Mouse (Mus musculus) c-Kit-positive CD71-positive TER-119-negative erythroid progenitor cells, embryonic 14.5 days (primary cell): ENCODE measurements around the gene Akap2.

Experiments used
- DNase-seq: peaks from one replicate; pipeline ENCODE4 v3.0.0-alpha.2; 2013; ENCODE audit warnings: low read depth

The Akap2 gene

GRCm38 (mm10) chr4:57914193-57915190 lies 197.0 kb downstream of the Akap2 start:
- DNase-seq: no peak

- no peak for DNase-seq
Measured at GRCm38 (mm10) chr4:57915216-57915965, 197.9 kb downstream of the Akap2 start.

DNA sequence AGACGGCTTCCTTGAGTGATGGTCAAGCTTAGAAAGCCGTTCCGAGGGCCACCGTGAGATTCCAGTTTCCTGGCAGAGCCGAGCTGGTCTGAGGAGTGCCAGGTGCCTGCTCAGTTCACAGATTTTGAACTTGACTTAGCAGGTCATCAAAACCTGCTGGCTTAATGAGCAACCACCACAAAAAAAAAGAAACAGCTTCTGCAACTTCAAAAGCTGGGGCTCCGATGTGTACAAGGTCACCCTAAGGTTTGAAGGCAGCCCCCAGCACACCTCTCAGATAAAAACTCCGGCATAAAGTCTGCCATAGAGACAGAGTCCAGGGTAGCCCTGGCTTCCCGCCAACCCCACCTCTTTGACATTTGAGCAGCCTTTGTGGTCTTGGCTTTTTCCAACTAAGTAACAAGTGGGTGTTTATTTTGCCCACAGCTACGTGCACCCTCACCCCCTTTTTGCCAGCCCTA lies 198.8 kb downstream of the Akap2 start, which contains the start of gene D630039A03Rik:
D630039A03Rik (minus strand) TSS at position 97 of the 461 bp plus-strand sequence.
- no peak for DNase-seq

DNA sequence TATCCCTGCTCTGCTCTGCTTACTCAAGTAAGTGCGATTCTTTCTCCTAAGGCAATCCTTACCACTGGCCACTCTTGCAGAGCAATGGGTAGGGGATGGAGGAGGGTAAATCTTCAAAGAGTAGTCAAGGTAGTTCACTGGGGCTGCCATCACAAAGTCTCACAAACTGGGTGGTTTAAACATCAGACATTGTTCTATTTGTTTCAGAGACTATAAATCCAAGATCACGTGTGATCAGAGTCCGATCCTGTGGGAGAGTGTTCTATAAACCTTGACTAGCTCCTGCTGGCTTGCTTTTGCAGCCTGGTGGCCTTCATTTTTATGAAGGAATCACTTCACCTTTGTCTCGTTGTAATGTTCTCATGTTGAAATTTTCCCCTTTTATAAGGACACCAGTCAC lies 199.3 kb downstream of the Akap2 start:
- no peak for DNase-seq

- DNase-seq: no peak
Measured at GRCm38 (mm10) chr4:57919494-57920423, 202.3 kb downstream of the Akap2 start.

DNA sequence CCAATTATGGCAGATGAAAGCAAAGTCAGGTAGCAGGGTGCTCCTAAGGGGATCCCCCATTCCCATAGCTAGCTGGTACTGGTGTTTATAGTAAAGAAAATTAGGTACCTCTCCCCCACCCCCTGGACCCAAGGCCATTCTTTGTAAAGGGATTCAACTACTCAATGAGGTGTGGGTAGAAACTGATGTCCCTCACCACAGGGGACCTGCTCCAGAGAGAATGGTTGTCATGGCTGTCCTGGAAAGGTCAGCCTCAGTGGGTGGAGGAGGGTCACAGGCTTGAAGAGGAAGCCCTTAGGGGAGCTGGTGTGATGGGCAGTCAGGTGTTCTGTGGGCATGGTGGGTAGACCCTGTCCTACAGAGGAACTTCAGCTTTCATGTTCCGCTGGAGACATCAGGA lies 203.1 kb downstream of the Akap2 start:
- DNase-seq: no peak

DNA sequence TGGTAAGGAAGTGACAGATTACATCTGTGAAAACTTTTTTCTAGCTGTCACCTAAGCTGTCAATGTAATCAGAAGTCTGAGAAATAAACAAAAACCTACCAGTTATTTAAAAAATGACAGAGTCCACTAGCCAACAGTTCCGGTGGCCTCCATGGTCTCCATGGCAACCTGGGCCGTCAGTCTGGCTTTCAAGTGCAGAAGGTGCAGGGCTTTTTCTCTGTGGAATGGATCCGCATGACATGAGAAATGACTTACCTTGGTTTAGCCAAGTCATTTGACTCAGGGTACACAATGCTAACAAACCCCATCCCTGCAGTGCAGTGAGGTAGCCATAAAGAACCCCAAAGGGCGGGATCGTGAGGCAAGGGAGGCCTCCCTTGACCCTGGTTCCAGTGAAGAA lies 204.7 kb downstream of the Akap2 start:
- DNase-seq: no peak

GRCm38 (mm10) chr4:57924556-57925071 lies 207.2 kb downstream of the Akap2 start:
- DNase-seq: no peak

GRCm38 (mm10) chr4:57927464-57928205 lies 210.2 kb downstream of the Akap2 start:
- DNase-seq: no peak

- no peak for DNase-seq
Measured at GRCm38 (mm10) chr4:57930559-57931170, 213.2 kb downstream of the Akap2 start.

DNA sequence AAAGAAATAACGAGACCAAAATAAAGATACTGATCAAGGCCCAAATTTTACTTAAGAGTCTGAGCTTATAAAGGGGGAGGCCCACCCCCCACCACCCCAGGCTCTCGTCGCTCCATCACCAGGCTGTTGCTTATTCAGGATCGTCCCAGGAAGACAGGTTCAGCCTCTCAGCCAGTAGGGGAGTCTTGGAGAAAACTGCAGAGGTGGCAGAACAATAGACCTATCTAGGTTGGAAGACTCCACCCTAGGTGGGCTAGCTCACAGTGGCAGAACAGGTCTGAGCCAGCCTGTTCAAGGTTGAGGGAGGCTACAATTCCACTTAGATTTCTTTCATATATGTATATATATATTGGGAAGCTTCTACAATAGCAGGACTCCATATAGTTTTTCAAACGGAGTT lies 216.7 kb downstream of the Akap2 start:
- DNase-seq: no peak

DNA sequence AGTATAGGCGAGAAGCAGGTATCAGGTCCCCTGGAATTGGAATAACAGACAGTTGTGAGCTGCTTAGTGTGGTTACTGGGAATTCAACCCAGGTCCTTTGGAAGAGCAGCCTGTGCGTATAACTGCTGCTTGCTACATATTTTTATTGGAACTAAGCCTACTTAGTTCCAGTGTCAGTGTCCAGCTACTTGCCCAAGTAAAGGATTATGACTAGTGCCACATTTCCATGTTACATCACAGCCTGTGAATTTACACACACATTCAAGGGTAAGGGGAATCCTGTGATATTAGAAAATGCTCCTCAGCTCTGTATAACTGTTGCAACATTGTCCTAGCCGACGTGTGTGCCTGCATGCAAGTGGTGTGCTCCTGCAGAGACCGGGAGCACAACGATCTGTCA lies 219.8 kb downstream of the Akap2 start:
- no peak for DNase-seq

- no peak for DNase-seq
Measured at GRCm38 (mm10) chr4:57940631-57941030, 223.2 kb downstream of the Akap2 start.

DNA sequence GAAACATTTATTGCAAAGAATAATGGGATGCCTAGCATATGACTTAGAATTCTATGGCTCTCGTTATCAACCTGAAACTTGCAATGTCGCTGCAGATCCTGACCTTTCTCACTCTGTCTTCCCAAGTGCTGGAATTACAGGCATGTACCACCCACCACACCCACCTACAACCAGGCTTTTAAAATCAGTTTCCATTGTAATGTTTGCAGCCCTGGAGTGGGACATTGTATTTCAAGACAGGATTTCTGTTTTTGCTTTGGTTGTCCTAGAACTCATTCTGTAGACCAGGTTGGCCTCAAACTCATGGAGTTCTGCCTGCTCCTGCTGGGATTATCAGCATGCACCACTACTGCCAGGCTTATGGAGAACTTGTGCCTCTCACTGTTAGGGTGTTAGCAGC lies 225.4 kb downstream of the Akap2 start:
- no peak for DNase-seq
